Mouse (Mus musculus) small intestine, adult 2 months (tissue): ENCODE measurements around the gene Trim3. TPM values are rescaled to one million over a fixed set of nuclear protein-coding genes. Genes with fewer than 3 reads are reported as not detected.

Experiments used
- H3K27ac ChIP-seq: fragments of 200-500 bp; 2 replicates; pipeline ENCODE4 v1.5.1; 2012; ENCODE audit warnings: low read depth, low read length, control low read depth, inconsistent platforms; ENCODE audit not compliant: insufficient read depth
- H3K27me3 ChIP-seq: fragments of 200-500 bp; 2 replicates; pipeline ENCODE4 v1.6.1; 2012; ENCODE audit warnings: mild to moderate bottlenecking, moderate library complexity, low read length, inconsistent platforms; ENCODE audit not compliant: control insufficient read depth, insufficient read depth
- H3K36me3 ChIP-seq: fragments of 200-500 bp; 2 replicates; pipeline ENCODE4 v1.6.1; 2012; ENCODE audit warnings: mild to moderate bottlenecking, low read length, control low read depth, inconsistent platforms; ENCODE audit not compliant: control insufficient read depth, insufficient read depth
- H3K4me1 ChIP-seq: fragments of 200-500 bp; 2 replicates; pipeline ENCODE4 v1.6.1; 2012; ENCODE audit warnings: low read length, inconsistent platforms, mixed read lengths; ENCODE audit not compliant: control insufficient read depth, insufficient read depth, insufficient read length
- H3K4me3 ChIP-seq: fragments of 200-500 bp; 2 replicates; pipeline ENCODE4 v1.5.1; 2012; ENCODE audit warnings: low read depth, mild to moderate bottlenecking, control low read depth, inconsistent platforms, low read length, moderate library complexity
- CTCF ChIP-seq: fragments of 200-500 bp; IDR thresholded peaks from 2 replicates; pipeline ENCODE4 v1.5.1; 2012; ENCODE audit warnings: low read depth, mild to moderate bottlenecking, control low read depth, inconsistent platforms, low read length, moderate library complexity, mixed read lengths; ENCODE audit not compliant: insufficient replicate concordance, insufficient read length; ENCODE audit errors: extremely low read depth
- POLR2A ChIP-seq: fragments of 200-500 bp; IDR thresholded peaks from 2 replicates; pipeline ENCODE4 v1.6.1; 2012; ENCODE audit warnings: low read depth, mild to moderate bottlenecking, control low read depth, inconsistent platforms, low read length, moderate library complexity
- WGBS: fragments of 180-500 bp; shearing (Covaris S2); methylation state at CpG from one replicate; pipeline ENCODE4 v1.1.7; 2018; 5-methylcytosine and 5-hydroxymethylcytosine counted together
- polyA plus RNA-seq: library from polyadenylated mRNA; depleted of rRNA; stranded (reverse); fragments of >200 nt; gene quantifications from 2 replicates; pipeline ENCODE4 v1.2.3, GENCODE M21; 2012

Trim3 gene
- polyA plus RNA-seq, 1 experiment = 15.5 TPM

DNA sequence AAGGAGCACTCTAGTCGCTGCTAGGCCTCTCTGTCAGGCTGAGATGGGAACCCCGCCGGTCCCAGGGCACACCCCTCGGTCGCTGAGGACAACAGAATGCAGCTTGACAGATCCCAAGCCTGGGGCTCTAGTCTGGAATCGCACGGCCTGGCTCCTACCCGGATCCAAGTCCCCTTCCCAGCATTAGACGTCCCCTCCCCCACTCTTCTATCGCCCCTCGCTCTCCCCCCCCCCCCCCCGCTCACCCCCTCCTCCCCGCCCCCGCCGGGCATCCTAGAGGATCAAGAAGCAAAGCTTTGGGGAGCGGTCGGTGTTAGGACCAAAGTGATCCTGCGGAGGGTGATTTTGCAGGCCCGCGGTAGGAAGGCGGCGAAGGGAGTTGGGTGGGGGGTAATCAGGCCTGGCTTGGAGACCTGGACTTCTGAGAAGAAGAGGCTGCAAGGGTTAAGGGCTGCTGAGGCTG is 52.7 kb downstream of the Trim3 start:
- WGBS = 2% methylated on average over 20 of the region's 22 CpGs
- peaks cover 5% of the 10 kb centered on the region; the same call in 1 of the 2 replicates for H3K27me3 ChIP-seq
- TF ChIP-seq POLR2A = no peak
- TF ChIP-seq CTCF = no peak
- H3K36me3 ChIP-seq = no peaks in the 10 kb centered on the region
- peaks cover 3% of the 10 kb centered on the region; the same call in 1 of the 2 replicates for H3K4me1 ChIP-seq
- peak overlapping the region; percentile 97 for H3K4me3 ChIP-seq
- H3K27ac ChIP-seq = no peak overlapping the region; the same call in 1 of the 2 replicates

DNA sequence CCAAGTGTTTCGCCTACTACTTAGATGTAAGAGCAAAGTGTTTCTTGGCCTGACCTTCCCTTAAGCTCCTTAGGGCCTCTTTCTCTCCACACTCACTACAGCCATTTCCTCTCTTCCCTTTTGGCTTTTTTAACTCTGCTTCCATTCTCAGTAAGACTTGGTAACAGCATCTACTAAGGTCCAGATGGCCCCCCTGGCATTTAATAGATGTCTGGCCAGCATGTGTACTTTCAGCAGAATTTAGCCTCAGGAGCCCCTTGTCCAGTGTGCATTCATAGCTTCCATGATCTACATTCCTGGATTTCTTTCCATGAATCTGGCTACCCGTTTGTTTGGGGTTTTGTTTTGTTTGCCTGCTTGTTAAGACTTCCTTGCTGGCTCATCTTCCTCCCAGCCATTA is 54.9 kb downstream of the Trim3 start:
- Histone ChIP-seq H3K4me1 (peaks cover 3% of the 10 kb centered on the region; the same call in 1 of the 2 replicates), H3K27ac (no peak overlapping the region), H3K36me3 (no peaks in the 10 kb centered on the region; the same call in 1 of the 2 replicates), H3K27me3 (peaks cover 5% of the 10 kb centered on the region; the same call in 1 of the 2 replicates), H3K4me3 (no peak overlapping the region)
- 71% methylated on average over 2 of the region's 2 CpGs for WGBS
- TF ChIP-seq CTCF (no peak), POLR2A (no peak)

DNA sequence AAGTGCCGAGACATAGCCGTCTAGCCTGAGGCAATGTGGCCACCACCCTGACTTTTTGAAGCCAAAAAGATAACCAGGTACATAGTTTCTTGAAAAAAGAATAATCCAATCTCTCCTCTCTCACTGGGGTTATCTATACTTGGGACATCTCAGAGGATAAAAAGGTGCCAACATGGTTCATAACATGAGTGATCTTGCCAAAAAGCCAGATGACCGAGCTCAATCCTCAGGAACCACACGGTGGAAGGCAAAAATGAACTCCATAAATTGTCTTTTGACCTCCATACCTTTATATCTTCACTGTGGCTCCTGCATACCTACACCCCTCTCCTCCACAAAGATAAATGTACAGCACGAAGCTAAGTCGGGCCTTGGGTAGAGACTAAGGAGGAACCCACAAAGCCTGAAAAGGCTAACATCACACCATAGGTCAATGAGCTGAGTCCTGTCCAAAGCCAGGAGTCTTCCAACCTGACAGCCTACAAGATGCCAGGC is 55.9 kb downstream of the Trim3 start:
- WGBS = 88% methylated on average over 6 of the region's 6 CpGs
- Histone ChIP-seq H3K4me3 (no peak overlapping the region), H3K4me1 (peaks cover 3% of the 10 kb centered on the region; the same call in 1 of the 2 replicates), H3K36me3 (no peaks in the 10 kb centered on the region; the same call in 1 of the 2 replicates), H3K27me3 (peaks cover 5% of the 10 kb centered on the region; the same call in 1 of the 2 replicates), H3K27ac (no peak overlapping the region)
- TF ChIP-seq CTCF (no peak), POLR2A (no peak)

DNA sequence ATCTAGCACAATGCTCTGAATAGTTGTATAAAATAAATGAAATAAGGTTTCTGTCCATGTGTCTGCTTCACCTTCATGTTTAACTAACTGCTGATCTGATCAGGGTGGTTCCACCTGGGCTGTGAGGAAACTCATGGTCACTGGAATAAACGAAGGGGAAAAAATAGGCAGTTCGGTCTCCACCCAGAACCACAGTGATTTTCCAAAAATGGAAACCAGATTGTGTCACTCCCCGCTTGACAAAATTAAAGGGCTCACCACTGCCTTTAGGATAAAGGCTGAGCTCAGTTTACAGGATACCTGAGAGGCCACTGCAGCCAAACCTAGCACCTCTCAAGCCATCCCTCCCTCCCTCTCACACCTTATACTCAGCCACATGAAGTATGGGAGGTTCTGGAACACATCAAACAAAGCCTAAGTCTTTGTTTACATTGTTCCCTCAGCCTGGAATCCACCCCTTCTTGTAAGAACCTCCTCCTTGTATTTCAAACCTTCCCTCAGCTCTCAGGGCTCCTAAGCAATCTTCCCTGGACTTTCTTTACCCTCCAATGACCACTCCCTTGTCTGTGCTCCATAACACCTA is 57.1 kb downstream of the Trim3 start:
- H3K27ac ChIP-seq = no peak overlapping the region
- peaks cover 3% of the 10 kb centered on the region; the same call in 1 of the 2 replicates for H3K4me1 ChIP-seq
- H3K4me3 ChIP-seq = no peak overlapping the region
- 60% methylated on average over 3 of the region's 3 CpGs for WGBS
- H3K27me3 ChIP-seq = peaks cover 5% of the 10 kb centered on the region; the same call in 1 of the 2 replicates
- TF ChIP-seq POLR2A = no peak
- no peak for TF ChIP-seq CTCF
- H3K36me3 ChIP-seq = no peaks in the 10 kb centered on the region; the same call in 1 of the 2 replicates

DNA sequence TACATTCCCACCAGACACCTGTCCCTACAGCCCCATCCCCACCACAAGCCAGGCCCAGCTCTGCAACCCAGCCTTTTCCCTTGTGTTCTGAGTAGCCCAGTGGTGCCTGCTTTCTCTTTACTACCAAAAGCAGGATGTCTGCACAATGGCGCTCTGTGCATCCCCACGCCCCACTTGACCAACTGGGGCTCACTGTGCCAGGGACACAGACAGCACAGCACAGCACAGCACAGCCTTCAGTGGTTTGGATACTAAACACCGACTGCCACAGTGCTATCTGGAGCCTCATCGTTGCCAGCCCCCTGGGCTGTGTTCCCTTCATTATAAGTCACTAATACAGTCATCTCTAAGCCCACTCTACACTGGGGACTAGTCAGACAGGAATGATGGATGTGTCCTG is 58.8 kb downstream of the Trim3 start:
- H3K4me3 ChIP-seq = no peak overlapping the region
- no peak overlapping the region for H3K27ac ChIP-seq
- H3K36me3 ChIP-seq = no peaks in the 10 kb centered on the region; the same call in 1 of the 2 replicates
- 82% methylated on average over 4 of the region's 4 CpGs for WGBS
- no peaks in the 10 kb centered on the region for H3K27me3 ChIP-seq
- no peaks in the 10 kb centered on the region for H3K4me1 ChIP-seq
- TF ChIP-seq CTCF (no peak), POLR2A (no peak)

DNA sequence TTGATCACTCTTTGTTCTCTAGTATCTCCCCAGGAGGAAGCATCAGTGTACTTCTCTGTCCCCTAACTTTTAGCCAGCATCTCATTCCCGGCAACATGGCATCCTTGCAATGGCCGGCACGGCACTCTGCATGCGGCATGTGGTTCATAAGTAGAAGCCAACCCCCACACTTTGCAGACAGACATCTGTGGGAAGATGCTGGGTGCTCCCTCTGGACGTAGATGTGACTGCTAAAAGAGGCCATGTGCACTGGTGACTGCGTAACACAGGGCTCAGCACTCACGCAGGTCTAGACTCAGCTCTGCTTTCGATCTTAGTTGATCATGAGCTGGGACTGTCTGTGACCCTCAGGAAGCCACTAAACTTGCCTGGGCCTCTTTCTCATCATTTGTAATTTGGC is 60.4 kb downstream of the Trim3 start:
- no peak overlapping the region for H3K27ac ChIP-seq
- H3K36me3 ChIP-seq = no peaks in the 10 kb centered on the region; the same call in 1 of the 2 replicates
- no peaks in the 10 kb centered on the region for H3K4me1 ChIP-seq
- 95% methylated on average over 8 of the region's 8 CpGs for WGBS
- no peaks in the 10 kb centered on the region for H3K27me3 ChIP-seq
- no peak overlapping the region for H3K4me3 ChIP-seq
- TF ChIP-seq POLR2A (no peak), CTCF (no peak)

DNA sequence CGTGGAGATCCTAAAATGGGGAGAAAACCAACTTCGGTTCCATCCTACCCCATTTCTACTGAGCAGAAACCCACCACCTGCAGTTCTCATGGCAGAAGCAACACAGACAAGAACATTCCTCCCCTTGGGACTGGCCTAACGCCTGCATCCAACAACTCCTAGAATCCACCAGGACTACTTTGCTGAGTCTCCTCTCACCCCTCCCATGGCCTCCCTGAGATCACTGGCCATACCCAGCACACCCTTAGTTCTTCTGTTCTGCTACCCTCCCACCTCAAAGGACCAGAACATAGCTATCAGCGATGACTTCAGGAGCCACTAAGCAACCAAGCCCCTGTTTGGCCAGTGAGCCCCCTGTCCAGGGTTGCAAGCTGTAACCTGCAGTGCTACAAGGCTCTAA is 62.6 kb downstream of the Trim3 start:
- Histone ChIP-seq H3K27me3 (no peaks in the 10 kb centered on the region), H3K4me1 (no peaks in the 10 kb centered on the region), H3K36me3 (no peaks in the 10 kb centered on the region; the same call in 1 of the 2 replicates), H3K27ac (no peak overlapping the region), H3K4me3 (no peak overlapping the region)
- TF ChIP-seq POLR2A = no peak
- no peak for TF ChIP-seq CTCF
- WGBS = 84% methylated on average over 4 of the region's 4 CpGs
